Mouse (Mus musculus) intestine, embryonic 16.5 days (tissue): ENCODE data around the gene Fgf15. TPM values are rescaled to one million over a fixed set of nuclear protein-coding genes. Genes with fewer than 3 reads are reported as not detected.
A peak's percentile ranks its signal among the peaks of the same experiment; 100 is the strongest.

Source experiments
- ATAC-seq: fragments of 200-750 bp; cut with Nextera tagmentation; 2 replicates; pipeline ENCODE4 v1.8.0; 2017; ENCODE audit warnings: moderate TSS enrichment, moderate library complexity
- H3K27ac ChIP-seq: fragments of 300-500 bp; sonication (generic); 2 replicates; pipeline ENCODE4 v1.5.1; 2014; ENCODE audit warnings: mild to moderate bottlenecking, low read length
- H3K27me3 ChIP-seq: fragments of 300-500 bp; sonication (generic); replicated peaks from 2 replicates; pipeline ENCODE4 v1.6.1; 2014; ENCODE audit warnings: low read length, control low read depth, mixed read lengths; ENCODE audit not compliant: control insufficient read depth, insufficient read depth
- H3K36me3 ChIP-seq: fragments of 300-500 bp; sonication (generic); 2 replicates; pipeline ENCODE4 v1.6.1; 2014; ENCODE audit warnings: low read length, control low read depth; ENCODE audit not compliant: control insufficient read depth, insufficient read depth
- H3K4me1 ChIP-seq: fragments of 300-500 bp; sonication (generic); 2 replicates; pipeline ENCODE4 v1.6.1; 2014; ENCODE audit warnings: low read length, control low read depth, mixed read lengths; ENCODE audit not compliant: control insufficient read depth, insufficient read depth
- H3K4me2 ChIP-seq: fragments of 300-500 bp; sonication (generic); 2 replicates; pipeline ENCODE4 v1.6.1; 2014; ENCODE audit warnings: low read depth, low read length, control low read depth
- H3K4me3 ChIP-seq: fragments of 300-500 bp; sonication (generic); 2 replicates; pipeline ENCODE4 v1.5.1; 2014; ENCODE audit warnings: mild to moderate bottlenecking, low read length
- H3K9ac ChIP-seq: fragments of 300-500 bp; sonication (generic); 2 replicates; pipeline ENCODE4 v1.6.1; 2014; ENCODE audit warnings: low read depth, low read length
- H3K9me3 ChIP-seq: fragments of 300-500 bp; sonication (generic); 2 replicates; pipeline ENCODE4 v1.6.1; 2016; ENCODE audit warnings: low read length, control low read depth; ENCODE audit not compliant: control insufficient read depth
- WGBS: fragments of 180-500 bp; shearing (Covaris S2); extraction: QIAGEN DNeasy Blood & Tissue Kit; methylation state at CpG from one replicate; pipeline ENCODE4 v1.1.7; 2014; 5-methylcytosine and 5-hydroxymethylcytosine counted together
- polyA plus RNA-seq: library from polyadenylated mRNA; unstranded; fragments of >200 nt; fragmentation: Nextera tagmentation; extraction: Ambion mirVana; gene quantifications from 2 replicates; pipeline ENCODE4 v1.2.1, GENCODE M21; 2015

The Fgf15 gene
- polyA plus RNA-seq, 1 experiment from 2014 or later = 0.15 TPM

GRCm38 (mm10) chr7:144862126-144862525 lies 34.2 kb upstream of the Fgf15 start:
- no peak overlapping the region for H3K27ac ChIP-seq
- no peak overlapping the region for H3K4me2 ChIP-seq
- WGBS = 2% methylated on average over 15 of the region's 15 CpGs
- no peaks in the 10 kb centered on the region for H3K9me3 ChIP-seq
- H3K4me3 ChIP-seq = 0 out of 2 replicates have a peak overlapping the region, but pooled peaks have one; percentile 21
- H3K27me3 ChIP-seq = peaks cover 64% of the 10 kb centered on the region
- H3K4me1 ChIP-seq = peaks cover 9% of the 10 kb centered on the region; the same call in 1 of the 2 replicates
- H3K36me3 ChIP-seq = no peaks in the 10 kb centered on the region
- no peak for ATAC-seq
- no peak overlapping the region for H3K9ac ChIP-seq

GRCm38 (mm10) chr7:144862712-144863111 lies 33.6 kb upstream of the Fgf15 start:
- Histone ChIP-seq H3K9me3 (no peaks in the 10 kb centered on the region), H3K9ac (no peak overlapping the region), H3K27ac (no peak overlapping the region), H3K4me2 (no peak overlapping the region), H3K4me1 (peaks cover 9% of the 10 kb centered on the region; the same call in 1 of the 2 replicates), H3K36me3 (no peaks in the 10 kb centered on the region), H3K27me3 (peaks cover 64% of the 10 kb centered on the region), H3K4me3 (no peak overlapping the region)
- ATAC-seq = no peak
- 5% methylated on average over 18 of the region's 18 CpGs for WGBS

GRCm38 (mm10) chr7:144863196-144863595 lies 33.1 kb upstream of the Fgf15 start:
- H3K36me3 ChIP-seq = no peaks in the 10 kb centered on the region
- no peaks in the 10 kb centered on the region for H3K9me3 ChIP-seq
- H3K4me1 ChIP-seq = peaks cover 9% of the 10 kb centered on the region; the same call in 1 of the 2 replicates
- ATAC-seq = no peak
- H3K4me3 ChIP-seq = no peak overlapping the region
- no peak overlapping the region for H3K27ac ChIP-seq
- peaks cover 64% of the 10 kb centered on the region for H3K27me3 ChIP-seq
- H3K4me2 ChIP-seq = no peak overlapping the region
- no peak overlapping the region for H3K9ac ChIP-seq
- 2% methylated on average over 11 of the region's 11 CpGs for WGBS

GRCm38 (mm10) chr7:144864160-144864670 lies 32.1 kb upstream of the Fgf15 start:
- WGBS = 46% methylated on average over 3 of the region's 3 CpGs
- peaks cover 59% of the 10 kb centered on the region for H3K27me3 ChIP-seq

GRCm38 (mm10) chr7:144867161-144867560 lies 29.2 kb upstream of the Fgf15 start:
- H3K4me2 ChIP-seq = no peak overlapping the region
- no peaks in the 10 kb centered on the region for H3K4me1 ChIP-seq
- no peak overlapping the region for H3K4me3 ChIP-seq
- WGBS = 60% methylated on average over 4 of the region's 4 CpGs
- no peak overlapping the region for H3K9ac ChIP-seq
- H3K9me3 ChIP-seq = no peaks in the 10 kb centered on the region
- peaks cover 29% of the 10 kb centered on the region for H3K27me3 ChIP-seq
- H3K36me3 ChIP-seq = no peaks in the 10 kb centered on the region
- no peak for ATAC-seq
- no peak overlapping the region for H3K27ac ChIP-seq

More at GRCm38 (mm10) chr7:144864160-144864670, 32.1 kb upstream of the Fgf15 start:
- no peak for ATAC-seq
- no peak overlapping the region for H3K27ac ChIP-seq
- H3K4me3 ChIP-seq = no peak overlapping the region
- no peaks in the 10 kb centered on the region for H3K9me3 ChIP-seq
- no peak overlapping the region for H3K9ac ChIP-seq
- peaks cover 9% of the 10 kb centered on the region; the same call in 1 of the 2 replicates for H3K4me1 ChIP-seq
- H3K4me2 ChIP-seq = no peak overlapping the region
- no peaks in the 10 kb centered on the region for H3K36me3 ChIP-seq

GRCm38 (mm10) chr7:144867602-144868001 lies 28.7 kb upstream of the Fgf15 start:
- 73% methylated on average over 8 of the region's 8 CpGs for WGBS
- Histone ChIP-seq H3K27me3 (peaks cover 27% of the 10 kb centered on the region), H3K4me2 (no peak overlapping the region), H3K9ac (no peak overlapping the region), H3K36me3 (no peaks in the 10 kb centered on the region), H3K4me1 (no peaks in the 10 kb centered on the region), H3K9me3 (no peaks in the 10 kb centered on the region), H3K27ac (no peak overlapping the region), H3K4me3 (no peak overlapping the region)
- no peak for ATAC-seq

- no peaks in the 10 kb centered on the region for H3K36me3 ChIP-seq
- H3K9ac ChIP-seq = no peak overlapping the region
- H3K4me1 ChIP-seq = no peaks in the 10 kb centered on the region
- ATAC-seq = no peak
- H3K4me2 ChIP-seq = no peak overlapping the region
- no peak overlapping the region for H3K4me3 ChIP-seq
- H3K9me3 ChIP-seq = no peaks in the 10 kb centered on the region
- H3K27ac ChIP-seq = no peak overlapping the region
- WGBS = 57% methylated on average over 4 of the region's 4 CpGs
- no peaks in the 10 kb centered on the region; the same call in 1 of the 2 replicates for H3K27me3 ChIP-seq
These were observed 23.9 kb upstream of the Fgf15 start for GRCm38 (mm10) chr7:144872420-144872819.

- 80% methylated on average over 4 of the region's 4 CpGs for WGBS
- no peak for ATAC-seq
These were observed 23.2 kb upstream of the Fgf15 start for GRCm38 (mm10) chr7:144873160-144873559.

GRCm38 (mm10) chr7:144874226-144874625 lies 22.1 kb upstream of the Fgf15 start:
- no peak overlapping the region for H3K27ac ChIP-seq
- no peak overlapping the region for H3K4me3 ChIP-seq
- no peak overlapping the region for H3K4me2 ChIP-seq
- no peaks in the 10 kb centered on the region for H3K36me3 ChIP-seq
- H3K9me3 ChIP-seq = no peaks in the 10 kb centered on the region
- H3K27me3 ChIP-seq = no peaks in the 10 kb centered on the region; the same call in 1 of the 2 replicates
- H3K4me1 ChIP-seq = no peaks in the 10 kb centered on the region
- H3K9ac ChIP-seq = no peak overlapping the region
- ATAC-seq = no peak
- WGBS = 70% methylated on average over 4 of the region's 4 CpGs

More at GRCm38 (mm10) chr7:144873160-144873559, 23.2 kb upstream of the Fgf15 start:
- no peak overlapping the region for H3K4me2 ChIP-seq
- no peak overlapping the region for H3K27ac ChIP-seq
- no peaks in the 10 kb centered on the region; the same call in 1 of the 2 replicates for H3K27me3 ChIP-seq
- H3K4me3 ChIP-seq = no peak overlapping the region
- no peaks in the 10 kb centered on the region for H3K4me1 ChIP-seq
- no peaks in the 10 kb centered on the region for H3K36me3 ChIP-seq
- no peak overlapping the region for H3K9ac ChIP-seq
- H3K9me3 ChIP-seq = no peaks in the 10 kb centered on the region

GRCm38 (mm10) chr7:144878401-144878800 lies 17.9 kb upstream of the Fgf15 start:
- H3K4me2 ChIP-seq = no peak overlapping the region
- WGBS = 92% methylated on average over 1 of the region's 1 CpGs
- no peak overlapping the region for H3K9ac ChIP-seq
- ATAC-seq = no peak
- no peaks in the 10 kb centered on the region for H3K4me1 ChIP-seq
- no peaks in the 10 kb centered on the region for H3K36me3 ChIP-seq
- no peak overlapping the region for H3K4me3 ChIP-seq
- H3K27me3 ChIP-seq = no peaks in the 10 kb centered on the region
- no peak overlapping the region for H3K27ac ChIP-seq
- H3K9me3 ChIP-seq = no peaks in the 10 kb centered on the region
